Mouse (Mus musculus): ENCODE data around the gene Phactr2. TPM values are rescaled to one million over a fixed set of nuclear protein-coding genes. Genes with fewer than 3 reads are reported as not detected.

Phactr2 gene
- total and polyA plus RNA-seq, 3 experiments: not detected

DNA sequence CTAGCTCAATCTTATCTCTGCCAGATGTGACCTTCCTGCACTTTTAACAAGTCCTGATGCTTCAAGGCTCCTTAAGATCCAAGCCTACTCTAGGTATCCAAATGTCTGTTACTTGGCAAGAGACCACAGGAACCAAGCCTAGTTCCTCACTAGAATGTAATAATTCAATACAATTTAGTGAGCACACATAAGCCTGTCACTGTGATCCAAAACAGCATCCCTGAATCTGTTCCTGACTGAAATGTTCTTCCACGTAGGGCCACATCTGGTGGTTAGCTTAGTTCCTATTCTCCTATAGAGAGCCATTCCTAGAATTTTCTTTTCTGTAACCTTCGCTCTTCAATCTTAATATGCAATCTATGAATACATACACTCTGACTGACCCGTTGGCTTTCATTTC is 287.5 kb downstream of the Phactr2 start:
- DNase-seq (ENCODE audit: low read depth, low spot score): no peak
- H3K27ac ChIP-seq (ENCODE audit: control insufficient read depth, low read depth, low read length): no peak overlapping the region
- no peak for TF ChIP-seq TBP (IDR thresholded peaks at IDR 0.05; ENCODE audit: low read depth, low read length)
- no peak for TF ChIP-seq CTCF (IDR thresholded peaks at IDR 0.05 in 2 of 3, conservative IDR thresholded peaks at IDR 0.05 in 1 of 3; ENCODE audit: control insufficient read depth in 1 of 3, insufficient read depth in 1 of 3, low read depth in 2 of 3, low read length in 3 of 3, poor library complexity in 1 of 3, severe bottlenecking in 1 of 3)
- H3K9me3 ChIP-seq (replicated peaks; ENCODE audit: insufficient read depth, low read length): no peaks in the 10 kb centered on the region
- peaks cover 4% of the 10 kb centered on the region; the same call in 1 of the 2 replicates for H3K79me2 ChIP-seq (ENCODE audit: control insufficient read depth, insufficient read depth, low read length, poor library complexity)
- peaks cover 9 to 15% of the 10 kb centered on the region in 2 experiments for H3K4me1 ChIP-seq (ENCODE audit: control insufficient read depth in 1 of 2, insufficient read depth in 2 of 2, low read length in 2 of 2)
- H3K36me3 ChIP-seq (ENCODE audit: control insufficient read depth in 1 of 2, insufficient read depth in 2 of 2, low read length in 2 of 2): peaks cover 13 to 18% of the 10 kb centered on the region in 2 experiments
- no peak overlapping the region for H3K9ac ChIP-seq (ENCODE audit: control insufficient read depth, low read depth, low read length, poor library complexity, severe bottlenecking)
- H3K4me3 ChIP-seq (ENCODE audit: control insufficient read depth in 1 of 2, insufficient read depth in 1 of 2, low read depth in 2 of 2, low read length in 2 of 2): no peak overlapping the region
- H3K27me3 ChIP-seq (ENCODE audit: control insufficient read depth in 1 of 2, insufficient read depth in 2 of 2, low read length in 2 of 2): no peaks in the 10 kb centered on the region

DNA sequence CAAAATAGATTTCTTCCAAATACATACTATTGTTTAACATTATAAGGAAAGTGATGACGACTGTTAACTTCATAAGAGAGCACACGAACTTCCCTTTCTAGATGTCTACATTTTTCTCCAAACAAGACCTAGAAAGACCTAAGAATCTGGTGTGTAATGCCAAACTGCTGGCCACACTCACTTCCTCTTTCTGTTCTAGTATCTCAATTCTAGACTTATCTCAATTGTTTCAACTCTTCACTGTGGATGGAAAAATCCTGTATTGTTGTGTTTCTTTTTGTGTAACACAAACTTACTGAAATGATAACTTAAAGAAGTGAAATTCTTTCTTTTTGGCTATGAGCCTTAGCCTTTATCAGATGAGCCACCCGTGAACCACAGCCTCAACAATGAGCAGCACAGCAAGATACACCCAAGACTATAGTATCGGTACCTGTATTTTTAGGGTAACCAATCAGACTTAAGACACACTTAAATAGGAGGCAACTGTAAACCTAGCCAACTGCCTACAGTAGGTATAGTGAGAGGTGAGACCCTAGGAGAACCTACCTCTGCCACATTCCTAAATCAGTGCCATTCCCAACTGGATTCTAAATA is 289.9 kb downstream of the Phactr2 start:
- Histone ChIP-seq H3K4me1 (ENCODE audit: control insufficient read depth in 1 of 2, insufficient read depth in 2 of 2, low read length in 2 of 2) (peaks cover 9 to 15% of the 10 kb centered on the region in 2 experiments), H3K27me3 (ENCODE audit: control insufficient read depth in 1 of 2, insufficient read depth in 2 of 2, low read length in 2 of 2) (no peaks in the 10 kb centered on the region), H3K4me3 (ENCODE audit: control insufficient read depth in 1 of 2, insufficient read depth in 1 of 2, low read depth in 2 of 2, low read length in 2 of 2) (peak overlapping the region in 1 of 2 experiments; percentile 9; a peak in 2 of 4 replicates), H3K79me2 (ENCODE audit: control insufficient read depth, insufficient read depth, low read length, poor library complexity) (peaks cover 2% of the 10 kb centered on the region; the same call in 1 of the 2 replicates), H3K9me3 (replicated peaks; ENCODE audit: insufficient read depth, low read length) (no peaks in the 10 kb centered on the region), H3K27ac (ENCODE audit: control insufficient read depth, low read depth, low read length) (peak overlapping the region; percentile 57), H3K36me3 (ENCODE audit: control insufficient read depth in 1 of 2, insufficient read depth in 2 of 2, low read length in 2 of 2) (peaks cover 18 to 23% of the 10 kb centered on the region in 2 experiments), H3K9ac (ENCODE audit: control insufficient read depth, low read depth, low read length, poor library complexity, severe bottlenecking) (no peak overlapping the region)
- DNase-seq (ENCODE audit: low read depth, low spot score): peak; percentile 87
- TF ChIP-seq ZKSCAN1 (IDR thresholded peaks at IDR 0.05; ENCODE audit: low read depth, low read length) (no peak), ZC3H11A (IDR thresholded peaks at IDR 0.05; ENCODE audit: low read depth, low read length) (no peak), USF2 (IDR thresholded peaks at IDR 0.05; ENCODE audit: borderline replicate concordance in 1 of 2, insufficient read depth in 1 of 2, low read depth in 1 of 2, low read length in 2 of 2) (no peak), NRF1 (IDR thresholded peaks at IDR 0.05; ENCODE audit: insufficient read depth, low read depth, low read length, poor library complexity, severe bottlenecking) (no peak), KAT2A (conservative IDR thresholded peaks at IDR 0.05; ENCODE audit: low read depth, low read length) (0 out of 2 replicates have a peak, but pooled peaks have one; percentile 18), ZMIZ1 (IDR thresholded peaks at IDR 0.05; ENCODE audit: low read depth, low read length) (no peak), MYB (IDR thresholded peaks at IDR 0.05; ENCODE audit: low read depth, low read length) (0 out of 2 replicates have a peak, but pooled peaks have one; percentile 17), NELFE (IDR thresholded peaks at IDR 0.05; ENCODE audit: low read depth, low read length) (no peak), SMC3 (IDR thresholded peaks at IDR 0.05; ENCODE audit: low read depth, low read length) (0 out of 2 replicates have a peak, but pooled peaks have one; percentile 15), MXI1 (IDR thresholded peaks at IDR 0.05; ENCODE audit: low read depth, low read length) (peak; percentile 22; the same call in 1 of the 2 replicates), MEF2A (IDR thresholded peaks at IDR 0.05; ENCODE audit: extremely low read depth, insufficient replicate concordance, low read depth, low read length, poor library complexity, severe bottlenecking) (no peak), POLR2AphosphoS5 (IDR thresholded peaks at IDR 0.05; ENCODE audit: borderline replicate concordance, low read depth, low read length) (no peak), BHLHE40 (IDR thresholded peaks at IDR 0.05; ENCODE audit: borderline replicate concordance, low read depth, low read length) (0 out of 2 replicates have a peak, but pooled peaks have one; percentile 17), CTCF (IDR thresholded peaks at IDR 0.05 in 2 of 3, conservative IDR thresholded peaks at IDR 0.05 in 1 of 3; ENCODE audit: control insufficient read depth in 1 of 3, insufficient read depth in 1 of 3, low read depth in 2 of 3, low read length in 3 of 3, poor library complexity in 1 of 3, severe bottlenecking in 1 of 3) (no peak), MAZ (IDR thresholded peaks at IDR 0.05; ENCODE audit: low read depth, low read length) (no peak), RAD21 (IDR thresholded peaks at IDR 0.05; ENCODE audit: low read depth, low read length) (no peak), TBP (IDR thresholded peaks at IDR 0.05; ENCODE audit: low read depth, low read length) (no peak), E2F4 (IDR thresholded peaks at IDR 0.05; ENCODE audit: borderline replicate concordance, low read depth, low read length) (no peak), ETS1 (IDR thresholded peaks at IDR 0.05; ENCODE audit: low read depth, low read length) (peak; percentile 83), MAFK (IDR thresholded peaks at IDR 0.05; ENCODE audit: borderline replicate concordance, low read depth, low read length) (no peak), RCOR1 (IDR thresholded peaks at IDR 0.05; ENCODE audit: low read depth, low read length) (peak; percentile 70), EP300 (IDR thresholded peaks at IDR 0.05; ENCODE audit: low read depth in 1 of 2, low read length in 2 of 2) (peak; percentile 68 to 92), GABPA (IDR thresholded peaks at IDR 0.05; ENCODE audit: low read depth, low read length) (no peak), CHD2 (IDR thresholded peaks at IDR 0.05; ENCODE audit: low read length) (no peak), TAL1 (IDR thresholded peaks at IDR 0.05; ENCODE audit: low read length) (no peak), GATA1 (IDR thresholded peaks at IDR 0.05; ENCODE audit: low read depth, low read length) (peak; percentile 78), SIN3A (IDR thresholded peaks at IDR 0.05; ENCODE audit: low read length) (peak; percentile 60), POLR2A (IDR thresholded peaks at IDR 0.05; ENCODE audit: control insufficient read depth in 1 of 2, insufficient read depth in 1 of 2, low read depth in 1 of 2, low read length in 2 of 2, poor library complexity in 1 of 2) (no peak), HCFC1 (IDR thresholded peaks at IDR 0.05; ENCODE audit: low read depth, low read length) (no peak; the same call in 1 of the 2 replicates)
